Comparison of ENCODE assay signal across 8 mouse cellular contexts in genomic region chr12:21285508-21286242, GRCm38 (mm10). TPM values are rescaled to one million over a fixed set of nuclear protein-coding genes. Genes with fewer than 3 reads are reported as not detected.
DNase-seq lines count a peak whose midpoint lies in the region; ATAC-seq and TF ChIP-seq lines count a peak whose summit lies in the region.

No protein-coding gene starts in this region.

- peak; percentile 83; the same call in 1 of the 2 replicates for ATAC-seq in lung, embryonic 15.5 days (ENCODE audit: borderline replicate concordance, extremely low read depth, low FRiP score, low TSS enrichment)
- no peak for ATAC-seq in hindbrain, embryonic 13.5 days (ENCODE audit: low FRiP score)

- H3K4me2 ChIP-seq in lung, embryonic 15.5 days: peak overlapping the region; percentile 77
- peak overlapping the region; percentile 83 for H3K4me2 ChIP-seq in hindbrain, embryonic 13.5 days

- 0 out of 2 replicates have a peak, but pooled peaks cover 5% of the 10 kb centered on the region for H3K36me3 ChIP-seq in lung, embryonic 15.5 days
- peaks cover 7% of the 10 kb centered on the region; the same call in 1 of the 2 replicates for H3K36me3 ChIP-seq in hindbrain, embryonic 13.5 days
- H3K36me3 ChIP-seq in midbrain, embryonic 10.5 days: peaks cover 26% of the 10 kb centered on the region

- H3K27ac ChIP-seq in lung, embryonic 15.5 days: peak overlapping the region; percentile 70
- peak overlapping the region; percentile 91 for H3K27ac ChIP-seq in cortical plate, adult 2 months (ENCODE audit: insufficient read depth, low read length)
- H3K27ac ChIP-seq in hindbrain, embryonic 13.5 days: peak overlapping the region; percentile 94
- peak overlapping the region; percentile 91 for H3K27ac ChIP-seq in midbrain, embryonic 10.5 days (replicated peaks)

- H3K27me3 ChIP-seq in lung, embryonic 15.5 days: no peaks in the 10 kb centered on the region
- H3K27me3 ChIP-seq in hindbrain, embryonic 13.5 days: no peaks in the 10 kb centered on the region
- no peaks in the 10 kb centered on the region for H3K27me3 ChIP-seq in midbrain, embryonic 10.5 days (ENCODE audit: low read depth, poor library complexity, severe bottlenecking)

- peaks cover 34% of the 10 kb centered on the region for H3K4me1 ChIP-seq in lung, embryonic 15.5 days
- H3K4me1 ChIP-seq in cortical plate, adult 2 months (ENCODE audit: control insufficient read depth, insufficient read depth, low read length): peaks cover 6% of the 10 kb centered on the region
- H3K4me1 ChIP-seq in hindbrain, embryonic 13.5 days (replicated peaks): peaks cover 35% of the 10 kb centered on the region
- peaks cover 15% of the 10 kb centered on the region for H3K4me1 ChIP-seq in midbrain, embryonic 10.5 days

- no peaks in the 10 kb centered on the region for H3K9me3 ChIP-seq in lung, embryonic 15.5 days
- no peaks in the 10 kb centered on the region for H3K9me3 ChIP-seq in hindbrain, embryonic 13.5 days
- no peaks in the 10 kb centered on the region for H3K9me3 ChIP-seq in midbrain, embryonic 10.5 days (replicated peaks)

- peak overlapping the region; percentile 65 for H3K4me3 ChIP-seq in lung, embryonic 15.5 days
- H3K4me3 ChIP-seq in cortical plate, adult 2 months (ENCODE audit: insufficient read depth, low read length): peak overlapping the region; percentile 97
- H3K4me3 ChIP-seq in hindbrain, embryonic 13.5 days: peak overlapping the region; percentile 65
- H3K4me3 ChIP-seq in midbrain, embryonic 10.5 days: peak overlapping the region; percentile 76

- WGBS in lung, embryonic 15.5 days: under 1% methylated on average over 47 of the region's 47 CpGs
- WGBS in hindbrain, embryonic 13.5 days: under 1% methylated on average over 42 of the region's 47 CpGs
- under 1% methylated on average over 41 of the region's 47 CpGs for WGBS in midbrain, embryonic 10.5 days

- no peak for DNase-seq in lung, postnatal 25 days (ENCODE audit: low spot score)
- DNase-seq in midbrain, embryonic 10.5 days (ENCODE audit: low spot score): no peak
- no peak for DNase-seq in retina, embryonic 14.5 days (ENCODE audit: low spot score)
- DNase-seq in right cerebral cortex, postnatal 10 days (ENCODE audit: low spot score in 2 of 2): no peak
- DNase-seq in T-cell, adult 2 months (ENCODE audit: low spot score): no peak

- H3K9ac ChIP-seq in lung, embryonic 15.5 days: peak overlapping the region; percentile 81
- peak overlapping the region; percentile 90 for H3K9ac ChIP-seq in hindbrain, embryonic 13.5 days

- TF ChIP-seq POLR2A in cortical plate, adult 2 months (IDR thresholded peaks at IDR 0.05; ENCODE audit: extremely low read depth, insufficient read depth, low read length): no peak

- TF ChIP-seq CTCF in cortical plate, adult 2 months (IDR thresholded peaks at IDR 0.05; ENCODE audit: extremely low read depth, insufficient read depth, low read length): no peak

RNA-seq across cellular contexts. Expression of gene Itgb1bp1, which starts 0.4 kb away (rescaled TPM):
- polyA plus RNA-seq in lung, embryonic 15.5 days (2015; fragmentation: Nextera tagmentation; extraction: Ambion mirVana): 46.0 and 54.7 TPM in 2 replicates
- 31.0 and 34.9 TPM in 2 replicates for polyA plus RNA-seq in cortical plate, adult 2 months (2012; rRNA removed)
- 38.4 TPM in 2 replicates for polyA plus RNA-seq in hindbrain, embryonic 13.5 days (2015; fragmentation: Nextera tagmentation; extraction: Ambion mirVana)
- 43.0 and 44.8 TPM in 2 replicates for polyA plus RNA-seq in midbrain, embryonic 10.5 days (2016; fragmentation: Nextera tagmentation; extraction: Ambion mirVana)

RNA-seq across cellular contexts. Expression of gene Cpsf3, which starts 0.5 kb away (rescaled TPM):
- polyA plus RNA-seq in lung, embryonic 15.5 days (2015; fragmentation: Nextera tagmentation; extraction: Ambion mirVana): 106 and 111 TPM in 2 replicates
- 57.0 and 58.0 TPM in 2 replicates for polyA plus RNA-seq in cortical plate, adult 2 months (2012; rRNA removed)
- 97.7 and 98.1 TPM in 2 replicates for polyA plus RNA-seq in hindbrain, embryonic 13.5 days (2015; fragmentation: Nextera tagmentation; extraction: Ambion mirVana)
- 142 and 148 TPM in 2 replicates for polyA plus RNA-seq in midbrain, embryonic 10.5 days (2016; fragmentation: Nextera tagmentation; extraction: Ambion mirVana)

RNA-seq across cellular contexts. Expression of gene Iah1, which starts 30.5 kb away (rescaled TPM):
- 61.0 and 61.8 TPM in 2 replicates for polyA plus RNA-seq in lung, embryonic 15.5 days (2015; fragmentation: Nextera tagmentation; extraction: Ambion mirVana)
- polyA plus RNA-seq in cortical plate, adult 2 months (2012; rRNA removed): 24.3 and 26.3 TPM in 2 replicates
- 37.9 and 39.3 TPM in 2 replicates for polyA plus RNA-seq in hindbrain, embryonic 13.5 days (2015; fragmentation: Nextera tagmentation; extraction: Ambion mirVana)
- 44.8 and 49.3 TPM in 2 replicates for polyA plus RNA-seq in midbrain, embryonic 10.5 days (2016; fragmentation: Nextera tagmentation; extraction: Ambion mirVana)
